Mouse (Mus musculus) spleen, postnatal 4 days (tissue): ENCODE measurements around the gene Dnaaf3.
A peak's percentile ranks its signal among the peaks of the same experiment; 100 is the strongest.

ENCODE experiments used
- DNase-seq, 2 experiments: peaks; one replicate each; pipeline ENCODE4 v3.0.0; 2022; ENCODE audit warnings: low spot score in 2 of 2

Dnaaf3 gene

GRCm38 (mm10) chr7:4500892-4501471, 31.3 kb downstream of the Dnaaf3 start:
- peak; percentile 66 to 84 for DNase-seq

GRCm38 (mm10) chr7:4499034-4499433, 33.2 kb downstream of the Dnaaf3 start:
- no peak for DNase-seq

GRCm38 (mm10) chr7:4498251-4498650, 34.0 kb downstream of the Dnaaf3 start:
- no peak for DNase-seq

GRCm38 (mm10) chr7:4497271-4497903, 34.9 kb downstream of the Dnaaf3 start:
- no peak for DNase-seq

- no peak for DNase-seq
Measured at GRCm38 (mm10) chr7:4496468-4496867, 35.8 kb downstream of the Dnaaf3 start.

GRCm38 (mm10) chr7:4493991-4494390, 38.3 kb downstream of the Dnaaf3 start:
- no peak for DNase-seq

- DNase-seq: peak in 1 of 2 experiments; percentile 34
Measured at GRCm38 (mm10) chr7:4492284-4493224, 39.7 kb downstream of the Dnaaf3 start.

- DNase-seq: no peak
Measured at GRCm38 (mm10) chr7:4491308-4491707, 40.9 kb downstream of the Dnaaf3 start.

- DNase-seq: no peak
Measured at GRCm38 (mm10) chr7:4482281-4482680, 50.0 kb downstream of the Dnaaf3 start.

- DNase-seq: no peak
Measured at GRCm38 (mm10) chr7:4479674-4480073, 52.6 kb downstream of the Dnaaf3 start.

GRCm38 (mm10) chr7:4478796-4479291, 53.4 kb downstream of the Dnaaf3 start:
- DNase-seq: no peak

GRCm38 (mm10) chr7:4478021-4478795, 54.0 kb downstream of the Dnaaf3 start:
- no peak for DNase-seq

GRCm38 (mm10) chr7:4473940-4474339, 58.3 kb downstream of the Dnaaf3 start:
- no peak for DNase-seq
